Mouse (Mus musculus) testis, adult 2 months (tissue): ENCODE results near the gene Vat1. TPM values are rescaled to one million over a fixed set of nuclear protein-coding genes. Genes with fewer than 3 reads are reported as not detected.
"Not testable (repeated sequence)": the region's sequence is repeated elsewhere in the genome, so short reads cannot be mapped to it uniquely, and the experiment has no call there.

Source experiments
- H3K27ac ChIP-seq: fragments of 200-500 bp; 2 replicates; pipeline ENCODE4 v1.5.1; 2012; ENCODE audit warnings: low read depth, low read length; ENCODE audit not compliant: control insufficient read depth, insufficient read depth
- H3K27me3 ChIP-seq: fragments of 200-500 bp; 2 replicates; pipeline ENCODE4 v1.6.1; 2012; ENCODE audit warnings: mild to moderate bottlenecking, low read length, moderate library complexity; ENCODE audit not compliant: control insufficient read depth, insufficient read depth
- H3K36me3 ChIP-seq: fragments of 200-500 bp; 2 replicates; pipeline ENCODE4 v1.6.1; 2012; ENCODE audit warnings: mild to moderate bottlenecking, low read length; ENCODE audit not compliant: control insufficient read depth, insufficient read depth
- H3K4me1 ChIP-seq: fragments of 200-500 bp; 2 replicates; pipeline ENCODE4 v1.6.1; 2012; ENCODE audit warnings: low read length; ENCODE audit not compliant: control insufficient read depth, insufficient read depth
- H3K4me3 ChIP-seq: fragments of 200-500 bp; 2 replicates; pipeline ENCODE4 v1.5.1; 2012; ENCODE audit warnings: low read depth, mild to moderate bottlenecking, low read length, moderate library complexity, mixed read lengths; ENCODE audit not compliant: control insufficient read depth
- CTCF ChIP-seq: fragments of 200-500 bp; IDR thresholded peaks from 2 replicates; pipeline ENCODE4 v1.5.1; 2012; ENCODE audit warnings: low read depth, mild to moderate bottlenecking, inconsistent platforms, low read length, moderate library complexity; ENCODE audit not compliant: control insufficient read depth, insufficient read depth, insufficient replicate concordance
- POLR2A ChIP-seq: fragments of 200-500 bp; IDR thresholded peaks from 2 replicates; pipeline ENCODE4 v1.6.1; 2012; ENCODE audit warnings: low read depth, mild to moderate bottlenecking, inconsistent platforms, low read length, moderate library complexity; ENCODE audit not compliant: control insufficient read depth
- polyA plus RNA-seq: library from polyadenylated mRNA; depleted of rRNA; stranded (reverse); fragments of >200 nt; gene quantifications from 2 replicates; pipeline ENCODE4 v1.2.3, GENCODE M21; 2012

Gene Vat1
- polyA plus RNA-seq, 1 experiment = 43.3 TPM

GRCm38 (mm10) chr11:101448899-101449298 lies 17.1 kb downstream of the Vat1 start:
- TF ChIP-seq CTCF (no peak), POLR2A (no peak)
- H3K27ac ChIP-seq = peak overlapping the region; percentile 59
- no peak overlapping the region; the same call in 1 of the 2 replicates for H3K4me3 ChIP-seq
- H3K36me3 ChIP-seq = peaks cover 2% of the 10 kb centered on the region
- H3K4me1 ChIP-seq = no peaks in the 10 kb centered on the region
- no peaks in the 10 kb centered on the region for H3K27me3 ChIP-seq

GRCm38 (mm10) chr11:101448274-101448746 lies 17.7 kb downstream of the Vat1 start, which contains the start of gene Ifi35:
Gene Ifi35, plus strand, starts transcription at chr11:101448407.
- H3K27ac ChIP-seq = peak within 1 kb of the TSS; percentile 59
- H3K4me1 ChIP-seq = no peaks in the 10 kb centered on the region
- H3K36me3 ChIP-seq = peaks cover 4% of the 10 kb centered on the region
- peak within 1 kb of the TSS; percentile 69 for H3K4me3 ChIP-seq
- peak; percentile 38; the same call in 1 of the 2 replicates for TF ChIP-seq POLR2A
- no peak for TF ChIP-seq CTCF
- H3K27me3 ChIP-seq = no peaks in the 10 kb centered on the region

GRCm38 (mm10) chr11:101447786-101448185 lies 18.2 kb downstream of the Vat1 start:
- no peak for TF ChIP-seq POLR2A
- TF ChIP-seq CTCF = no peak
- no peak overlapping the region for H3K27ac ChIP-seq
- H3K27me3 ChIP-seq = no peaks in the 10 kb centered on the region
- peaks cover 4% of the 10 kb centered on the region for H3K36me3 ChIP-seq
- no peaks in the 10 kb centered on the region for H3K4me1 ChIP-seq
- no peak overlapping the region for H3K4me3 ChIP-seq

- H3K27me3 ChIP-seq, H3K4me3 ChIP-seq, H3K27ac ChIP-seq, H3K36me3 ChIP-seq, H3K4me1 ChIP-seq: not testable (repeated sequence)
Measured at GRCm38 (mm10) chr11:101446860-101447259, 19.2 kb downstream of the Vat1 start.

GRCm38 (mm10) chr11:101446319-101446718 lies 19.7 kb downstream of the Vat1 start:
- H3K4me1 ChIP-seq = no peaks in the 10 kb centered on the region; the same call in 1 of the 2 replicates
- TF ChIP-seq POLR2A = no peak
- no peak for TF ChIP-seq CTCF
- H3K27ac ChIP-seq = no peak overlapping the region

GRCm38 (mm10) chr11:101442760-101443159 lies 23.3 kb downstream of the Vat1 start:
- H3K36me3 ChIP-seq = peaks cover 4% of the 10 kb centered on the region
- TF ChIP-seq CTCF (no peak), POLR2A (no peak)
- no peaks in the 10 kb centered on the region for H3K27me3 ChIP-seq
- no peaks in the 10 kb centered on the region; the same call in 1 of the 2 replicates for H3K4me1 ChIP-seq
- peak overlapping the region; percentile 82 for H3K27ac ChIP-seq
- H3K4me3 ChIP-seq = peak overlapping the region; percentile 81

More at GRCm38 (mm10) chr11:101446319-101446718, 19.7 kb downstream of the Vat1 start:
- Histone ChIP-seq H3K36me3 (peaks cover 4% of the 10 kb centered on the region), H3K27me3 (no peaks in the 10 kb centered on the region), H3K4me3 (no peak overlapping the region)

GRCm38 (mm10) chr11:101442127-101442693 lies 23.8 kb downstream of the Vat1 start, which contains the start of gene Rpl27:
Gene Rpl27, plus strand, starts transcription at chr11:101442298.
- H3K27me3 ChIP-seq = no peaks in the 10 kb centered on the region
- H3K4me1 ChIP-seq = no peaks in the 10 kb centered on the region; the same call in 1 of the 2 replicates
- H3K4me3 ChIP-seq = peak within 1 kb of the TSS; percentile 81
- H3K27ac ChIP-seq = peak within 1 kb of the TSS; percentile 82
- TF ChIP-seq CTCF (peak; percentile 75; the same call in 1 of the 2 replicates), POLR2A (peak; percentile 89)
- H3K36me3 ChIP-seq = peaks cover 4% of the 10 kb centered on the region

- not testable (repeated sequence) for H3K27me3 ChIP-seq, H3K36me3 ChIP-seq, H3K4me1 ChIP-seq
- Histone ChIP-seq H3K27ac (0 out of 2 replicates have a peak overlapping the region, but pooled peaks have one; percentile 26), H3K4me3 (peak overlapping the region; percentile 81)
Measured at GRCm38 (mm10) chr11:101441450-101442126, 24.4 kb downstream of the Vat1 start.

- H3K27ac ChIP-seq, H3K4me3 ChIP-seq, H3K4me1 ChIP-seq, H3K27me3 ChIP-seq, H3K36me3 ChIP-seq: not testable (repeated sequence)
Measured at GRCm38 (mm10) chr11:101438006-101438405, 28.0 kb downstream of the Vat1 start.
